Mouse (Mus musculus): ENCODE data around the gene Hmga2. TPM values are rescaled to one million over a fixed set of nuclear protein-coding genes. Genes with fewer than 3 reads are reported as not detected.

The Hmga2 gene
- polyA plus RNA-seq, 1 experiment from 2014 or later, result 3.4 TPM

- Histone ChIP-seq H3K9ac (replicated peaks; ENCODE audit: low read depth, low read length) (no peak overlapping the region), H3K27me3 (ENCODE audit: control insufficient read depth, insufficient read depth, low read length) (peaks cover 5% of the 10 kb centered on the region; the same call in 1 of the 2 replicates), H3K4me3 (ENCODE audit: low read depth, low read length) (no peak overlapping the region), H3K4me1 (ENCODE audit: control insufficient read depth, insufficient read depth, low read length) (peaks cover 16% of the 10 kb centered on the region; the same call in 1 of the 2 replicates), H3K27ac (ENCODE audit: low read depth, low read length) (no peak overlapping the region), H3K36me3 (ENCODE audit: control insufficient read depth, insufficient read depth, low read length) (no peaks in the 10 kb centered on the region), H3K4me2 (ENCODE audit: low read depth, low read length) (no peak overlapping the region), H3K9me3 (ENCODE audit: control insufficient read depth, low read length) (no peaks in the 10 kb centered on the region)
- 19% methylated on average over 10 of the region's 10 CpGs for WGBS
- ATAC-seq (ENCODE audit: low read depth), result no peak
These were observed 87.3 kb downstream of the Hmga2 start for GRCm38 (mm10) chr10:120388966-120389365.

GRCm38 (mm10) chr10:120388400-120388871, 87.8 kb downstream of the Hmga2 start:
- no peaks in the 10 kb centered on the region for H3K9me3 ChIP-seq (ENCODE audit: control insufficient read depth, low read length)
- peak; percentile 31; the same call in 1 of the 2 replicates for ATAC-seq (ENCODE audit: low read depth)
- no peak overlapping the region for H3K4me2 ChIP-seq (ENCODE audit: low read depth, low read length)
- WGBS, result 9% methylated on average over 8 of the region's 8 CpGs
- H3K4me1 ChIP-seq (ENCODE audit: control insufficient read depth, insufficient read depth, low read length), result peaks cover 16% of the 10 kb centered on the region; the same call in 1 of the 2 replicates
- H3K27ac ChIP-seq (ENCODE audit: low read depth, low read length), result no peak overlapping the region
- H3K9ac ChIP-seq (replicated peaks; ENCODE audit: low read depth, low read length), result no peak overlapping the region
- H3K4me3 ChIP-seq (ENCODE audit: low read depth, low read length), result no peak overlapping the region
- peaks cover 5% of the 10 kb centered on the region; the same call in 1 of the 2 replicates for H3K27me3 ChIP-seq (ENCODE audit: control insufficient read depth, insufficient read depth, low read length)
- no peaks in the 10 kb centered on the region for H3K36me3 ChIP-seq (ENCODE audit: control insufficient read depth, insufficient read depth, low read length)

GRCm38 (mm10) chr10:120387105-120387504, 89.2 kb downstream of the Hmga2 start:
- H3K9me3 ChIP-seq (ENCODE audit: control insufficient read depth, low read length), result no peaks in the 10 kb centered on the region
- no peaks in the 10 kb centered on the region for H3K36me3 ChIP-seq (ENCODE audit: control insufficient read depth, insufficient read depth, low read length)
- no peak overlapping the region for H3K4me3 ChIP-seq (ENCODE audit: low read depth, low read length)
- no peak for ATAC-seq (ENCODE audit: low read depth)
- no peak overlapping the region for H3K27ac ChIP-seq (ENCODE audit: low read depth, low read length)
- 46% methylated on average over 8 of the region's 8 CpGs for WGBS
- H3K27me3 ChIP-seq (ENCODE audit: control insufficient read depth, insufficient read depth, low read length), result peaks cover 3% of the 10 kb centered on the region; the same call in 1 of the 2 replicates
- H3K4me2 ChIP-seq (ENCODE audit: low read depth, low read length), result no peak overlapping the region
- H3K9ac ChIP-seq (replicated peaks; ENCODE audit: low read depth, low read length), result no peak overlapping the region
- peaks cover 16% of the 10 kb centered on the region; the same call in 1 of the 2 replicates for H3K4me1 ChIP-seq (ENCODE audit: control insufficient read depth, insufficient read depth, low read length)

GRCm38 (mm10) chr10:120384797-120385600, 91.3 kb downstream of the Hmga2 start:
- peak; percentile 43; the same call in 1 of the 2 replicates for ATAC-seq (ENCODE audit: low read depth)
- Histone ChIP-seq H3K4me1 (ENCODE audit: control insufficient read depth, insufficient read depth, low read length) (peaks cover 5% of the 10 kb centered on the region; the same call in 1 of the 2 replicates), H3K4me3 (ENCODE audit: low read depth, low read length) (no peak overlapping the region), H3K36me3 (ENCODE audit: control insufficient read depth, insufficient read depth, low read length) (no peaks in the 10 kb centered on the region), H3K27me3 (ENCODE audit: control insufficient read depth, insufficient read depth, low read length) (peaks cover 3% of the 10 kb centered on the region; the same call in 1 of the 2 replicates), H3K9me3 (ENCODE audit: control insufficient read depth, low read length) (no peaks in the 10 kb centered on the region), H3K4me2 (ENCODE audit: low read depth, low read length) (no peak overlapping the region), H3K9ac (replicated peaks; ENCODE audit: low read depth, low read length) (no peak overlapping the region), H3K27ac (ENCODE audit: low read depth, low read length) (0 out of 2 replicates have a peak overlapping the region, but pooled peaks have one; percentile 22)
- WGBS, result 30% methylated on average over 10 of the region's 10 CpGs

GRCm38 (mm10) chr10:120384040-120384439, 92.2 kb downstream of the Hmga2 start:
- Histone ChIP-seq H3K9ac (replicated peaks; ENCODE audit: low read depth, low read length) (no peak overlapping the region), H3K4me2 (ENCODE audit: low read depth, low read length) (no peak overlapping the region), H3K4me3 (ENCODE audit: low read depth, low read length) (no peak overlapping the region), H3K4me1 (ENCODE audit: control insufficient read depth, insufficient read depth, low read length) (peaks cover 5% of the 10 kb centered on the region; the same call in 1 of the 2 replicates), H3K27me3 (ENCODE audit: control insufficient read depth, insufficient read depth, low read length) (no peaks in the 10 kb centered on the region), H3K27ac (ENCODE audit: low read depth, low read length) (no peak overlapping the region), H3K36me3 (ENCODE audit: control insufficient read depth, insufficient read depth, low read length) (no peaks in the 10 kb centered on the region), H3K9me3 (ENCODE audit: control insufficient read depth, low read length) (no peaks in the 10 kb centered on the region)
- no peak for ATAC-seq (ENCODE audit: low read depth)
- 38% methylated on average over 7 of the region's 7 CpGs for WGBS

GRCm38 (mm10) chr10:120377795-120378194, 98.5 kb downstream of the Hmga2 start:
- H3K36me3 ChIP-seq (ENCODE audit: control insufficient read depth, insufficient read depth, low read length), result no peaks in the 10 kb centered on the region
- no peaks in the 10 kb centered on the region for H3K27me3 ChIP-seq (ENCODE audit: control insufficient read depth, insufficient read depth, low read length)
- no peak overlapping the region for H3K9ac ChIP-seq (replicated peaks; ENCODE audit: low read depth, low read length)
- 59% methylated on average over 3 of the region's 3 CpGs for WGBS
- ATAC-seq (ENCODE audit: low read depth), result peak; percentile 66
- peaks cover 6% of the 10 kb centered on the region; the same call in 1 of the 2 replicates for H3K4me1 ChIP-seq (ENCODE audit: control insufficient read depth, insufficient read depth, low read length)
- H3K9me3 ChIP-seq (ENCODE audit: control insufficient read depth, low read length), result no peaks in the 10 kb centered on the region
- H3K27ac ChIP-seq (ENCODE audit: low read depth, low read length), result no peak overlapping the region
- 0 out of 2 replicates have a peak overlapping the region, but pooled peaks have one; percentile 1 for H3K4me2 ChIP-seq (ENCODE audit: low read depth, low read length)
- H3K4me3 ChIP-seq (ENCODE audit: low read depth, low read length), result no peak overlapping the region

GRCm38 (mm10) chr10:120377327-120377752, 98.9 kb downstream of the Hmga2 start:
- no peaks in the 10 kb centered on the region for H3K36me3 ChIP-seq (ENCODE audit: control insufficient read depth, insufficient read depth, low read length)
- H3K9me3 ChIP-seq (ENCODE audit: control insufficient read depth, low read length), result no peaks in the 10 kb centered on the region
- H3K4me3 ChIP-seq (ENCODE audit: low read depth, low read length), result no peak overlapping the region
- no peak overlapping the region for H3K9ac ChIP-seq (replicated peaks; ENCODE audit: low read depth, low read length)
- H3K27me3 ChIP-seq (ENCODE audit: control insufficient read depth, insufficient read depth, low read length), result no peaks in the 10 kb centered on the region
- 10% methylated on average over 19 of the region's 19 CpGs for WGBS
- 0 out of 2 replicates have a peak overlapping the region, but pooled peaks have one; percentile 1 for H3K4me2 ChIP-seq (ENCODE audit: low read depth, low read length)
- H3K27ac ChIP-seq (ENCODE audit: low read depth, low read length), result no peak overlapping the region
- peaks cover 6% of the 10 kb centered on the region; the same call in 1 of the 2 replicates for H3K4me1 ChIP-seq (ENCODE audit: control insufficient read depth, insufficient read depth, low read length)
- ATAC-seq (ENCODE audit: low read depth), result peak; percentile 86

- no peak for ATAC-seq (ENCODE audit: low read depth)
These were observed 100.8 kb downstream of the Hmga2 start for GRCm38 (mm10) chr10:120375438-120375837.

GRCm38 (mm10) chr10:120371215-120371614, 105.1 kb downstream of the Hmga2 start:
- H3K4me3 ChIP-seq (ENCODE audit: low read depth, low read length), result no peak overlapping the region
- 58% methylated on average over 10 of the region's 10 CpGs for WGBS
- no peaks in the 10 kb centered on the region for H3K27me3 ChIP-seq (ENCODE audit: control insufficient read depth, insufficient read depth, low read length)
- H3K36me3 ChIP-seq (ENCODE audit: control insufficient read depth, insufficient read depth, low read length), result no peaks in the 10 kb centered on the region
- H3K27ac ChIP-seq (ENCODE audit: low read depth, low read length), result no peak overlapping the region
- no peaks in the 10 kb centered on the region for H3K9me3 ChIP-seq (ENCODE audit: control insufficient read depth, low read length)
- H3K4me2 ChIP-seq (ENCODE audit: low read depth, low read length), result no peak overlapping the region
- ATAC-seq (ENCODE audit: low read depth), result no peak
- H3K9ac ChIP-seq (replicated peaks; ENCODE audit: low read depth, low read length), result no peak overlapping the region
- peaks cover 2% of the 10 kb centered on the region; the same call in 1 of the 2 replicates for H3K4me1 ChIP-seq (ENCODE audit: control insufficient read depth, insufficient read depth, low read length)

More at GRCm38 (mm10) chr10:120375438-120375837, 100.8 kb downstream of the Hmga2 start:
- no peaks in the 10 kb centered on the region for H3K9me3 ChIP-seq (ENCODE audit: control insufficient read depth, low read length)
- 91% methylated on average over 14 of the region's 14 CpGs for WGBS
- peaks cover 6% of the 10 kb centered on the region; the same call in 1 of the 2 replicates for H3K4me1 ChIP-seq (ENCODE audit: control insufficient read depth, insufficient read depth, low read length)
- no peak overlapping the region for H3K4me3 ChIP-seq (ENCODE audit: low read depth, low read length)
- no peak overlapping the region for H3K4me2 ChIP-seq (ENCODE audit: low read depth, low read length)
- no peak overlapping the region for H3K9ac ChIP-seq (replicated peaks; ENCODE audit: low read depth, low read length)
- H3K27me3 ChIP-seq (ENCODE audit: control insufficient read depth, insufficient read depth, low read length), result no peaks in the 10 kb centered on the region
- no peak overlapping the region for H3K27ac ChIP-seq (ENCODE audit: low read depth, low read length)
- H3K36me3 ChIP-seq (ENCODE audit: control insufficient read depth, insufficient read depth, low read length), result no peaks in the 10 kb centered on the region
